Mouse (Mus musculus) B cell, adult 62 days (primary cell): ENCODE results near the gene Sash1. TPM values are rescaled to one million over a fixed set of nuclear protein-coding genes. Genes with fewer than 3 reads are reported as not detected.

Experiments
- total RNA-seq: library from RNA; stranded (reverse); gene quantifications from 4 replicates; pipeline ENCODE4 v1.2.4, GENCODE M21; 2023

The Sash1 gene
- 0.92 to 2.4 TPM (median 1.1 TPM) in 4 replicates for total RNA-seq

GRCm38 (mm10) chr10:8885630-8886527 lies at the start of gene Sash1:
Gene Sash1 (minus strand): TSS chr10:8886070.

